Mouse (Mus musculus) ES-E14 (cell line): ENCODE results near the gene Unc5c.

Experiments used
- CHD2 ChIP-seq: IDR thresholded peaks from 2 replicates; pipeline ENCODE4 v1.6.1; 2014; ENCODE audit warnings: mild to moderate bottlenecking, low read depth, low read length, inconsistent platforms
- ZC3H11A ChIP-seq: IDR thresholded peaks from 2 replicates; pipeline ENCODE4 v1.6.1; 2012; ENCODE audit warnings: low read depth, mild to moderate bottlenecking, inconsistent platforms, low read length, borderline replicate concordance

GRCm38 (mm10) chr3:141828301-141828700 lies 363.3 kb downstream of the Unc5c start:
- TF ChIP-seq ZC3H11A = no peak
- no peak for TF ChIP-seq CHD2
